Mouse (Mus musculus): ENCODE results near the gene Trmt10a. TPM values are rescaled to one million over a fixed set of nuclear protein-coding genes. Genes with fewer than 3 reads are reported as not detected.

The Trmt10a gene
- 16.2 and 16.5 TPM in 2 replicates for total RNA-seq (2012; rRNA removed)

- H3K36me3 ChIP-seq (ENCODE audit: control insufficient read depth, insufficient read depth, low read length, poor library complexity, severe bottlenecking) = peaks cover 3% of the 10 kb centered on the region; the same call in 1 of the 2 replicates
- TF ChIP-seq ZC3H11A (IDR thresholded peaks at IDR 0.05; ENCODE audit: borderline replicate concordance, low read depth, low read length) (peak; percentile 1; the same call in 1 of the 2 replicates), ZNF384 (IDR thresholded peaks at IDR 0.05; ENCODE audit: low read depth, low read length) (no peak), MAFK (IDR thresholded peaks at IDR 0.05; ENCODE audit: insufficient read depth, low read depth, low read length) (no peak), CHD2 (IDR thresholded peaks at IDR 0.05; ENCODE audit: low read depth, low read length) (peak; percentile 78; the same call in 1 of the 2 replicates), HCFC1 (IDR thresholded peaks at IDR 0.05; ENCODE audit: borderline replicate concordance, insufficient read depth, low read length) (peak; percentile 93)
- H3K4me1 ChIP-seq (ENCODE audit: control insufficient read depth in 2 of 2, insufficient read depth in 2 of 2, low read length in 2 of 2, poor library complexity in 1 of 2) = peaks cover 0 to 2% of the 10 kb centered on the region in 2 experiments; a peak in 1 of 4 replicates
- H3K27ac ChIP-seq (ENCODE audit: insufficient read depth, low read depth, low read length, poor library complexity, severe bottlenecking) = peak within 1 kb of the TSS; percentile 100
- no peaks in the 10 kb centered on the region for H3K9me3 ChIP-seq (ENCODE audit: control insufficient read depth, insufficient read depth, low read depth, low read length)
- peak within 1 kb of the TSS; percentile 99 for H3K9ac ChIP-seq (ENCODE audit: insufficient read depth, low read depth, low read length, poor library complexity, severe bottlenecking)
- in situ Hi-C loops (cut with MboI; ENCODE audit: low sequenced_read_pairs in 2 of 2, unreplicated experiment in 2 of 2) = loop anchor here (10.0 to 25.0 kb wide), 2 partner anchors 356 to 369 kb away; no protein-coding TSS in a partner anchor
- peak within 1 kb of the TSS; percentile 95 to 99 for H3K4me3 ChIP-seq (ENCODE audit: insufficient read depth in 1 of 2, low read depth in 1 of 2, low read length in 2 of 2, poor library complexity in 1 of 2, severe bottlenecking in 1 of 2)
- DNase-seq (ENCODE audit: low read depth, low spot score) = peak; percentile 99
Measured at GRCm38 (mm10) chr3:138143315-138144059, at the start of gene Trmt10a. Trmt10a (plus strand) TSS chr3:138143448.

GRCm38 (mm10) chr3:138095301-138095700 lies 47.9 kb upstream of the Trmt10a start:
- in situ Hi-C loops (cut with MboI; ENCODE audit: low sequenced_read_pairs in 2 of 2, unreplicated experiment in 2 of 2) = no loop called here
- DNase-seq (ENCODE audit: low read depth, low spot score) = no peak
- Histone ChIP-seq H3K9ac (ENCODE audit: insufficient read depth, low read depth, low read length, poor library complexity, severe bottlenecking) (no peak overlapping the region), H3K4me3 (ENCODE audit: insufficient read depth in 1 of 2, low read depth in 1 of 2, low read length in 2 of 2, poor library complexity in 1 of 2, severe bottlenecking in 1 of 2) (no peak overlapping the region), H3K9me3 (ENCODE audit: control insufficient read depth, insufficient read depth, low read depth, low read length) (no peaks in the 10 kb centered on the region), H3K36me3 (ENCODE audit: control insufficient read depth, insufficient read depth, low read length, poor library complexity, severe bottlenecking) (no peaks in the 10 kb centered on the region), H3K27ac (ENCODE audit: insufficient read depth, low read depth, low read length, poor library complexity, severe bottlenecking) (no peak overlapping the region), H3K4me1 (ENCODE audit: control insufficient read depth in 2 of 2, insufficient read depth in 2 of 2, low read length in 2 of 2, poor library complexity in 1 of 2) (no peaks in the 10 kb centered on the region)
- TF ChIP-seq CHD2 (IDR thresholded peaks at IDR 0.05; ENCODE audit: low read depth, low read length) (no peak), MAFK (IDR thresholded peaks at IDR 0.05; ENCODE audit: insufficient read depth, low read depth, low read length) (no peak), HCFC1 (IDR thresholded peaks at IDR 0.05; ENCODE audit: borderline replicate concordance, insufficient read depth, low read length) (no peak), ZC3H11A (IDR thresholded peaks at IDR 0.05; ENCODE audit: borderline replicate concordance, low read depth, low read length) (no peak), ZNF384 (IDR thresholded peaks at IDR 0.05; ENCODE audit: low read depth, low read length) (no peak)

- no peaks in the 10 kb centered on the region for H3K36me3 ChIP-seq (ENCODE audit: control insufficient read depth, insufficient read depth, low read length, poor library complexity, severe bottlenecking)
- H3K9me3 ChIP-seq (ENCODE audit: control insufficient read depth, insufficient read depth, low read depth, low read length) = no peaks in the 10 kb centered on the region
- H3K27ac ChIP-seq (ENCODE audit: insufficient read depth, low read depth, low read length, poor library complexity, severe bottlenecking) = no peak overlapping the region
- no peaks in the 10 kb centered on the region for H3K4me1 ChIP-seq (ENCODE audit: control insufficient read depth in 2 of 2, insufficient read depth in 2 of 2, low read length in 2 of 2, poor library complexity in 1 of 2)
- no peak overlapping the region for H3K4me3 ChIP-seq (ENCODE audit: insufficient read depth in 1 of 2, low read depth in 1 of 2, low read length in 2 of 2, poor library complexity in 1 of 2, severe bottlenecking in 1 of 2)
- no peak overlapping the region for H3K9ac ChIP-seq (ENCODE audit: insufficient read depth, low read depth, low read length, poor library complexity, severe bottlenecking)
- TF ChIP-seq HCFC1 (IDR thresholded peaks at IDR 0.05; ENCODE audit: borderline replicate concordance, insufficient read depth, low read length) = no peak
- no peak for TF ChIP-seq MAFK (IDR thresholded peaks at IDR 0.05; ENCODE audit: insufficient read depth, low read depth, low read length)
- no peak for TF ChIP-seq ZNF384 (IDR thresholded peaks at IDR 0.05; ENCODE audit: low read depth, low read length)
- no peak for TF ChIP-seq ZC3H11A (IDR thresholded peaks at IDR 0.05; ENCODE audit: borderline replicate concordance, low read depth, low read length)
- TF ChIP-seq CHD2 (IDR thresholded peaks at IDR 0.05; ENCODE audit: low read depth, low read length) = no peak
- no peak for DNase-seq (ENCODE audit: low read depth, low spot score)
- in situ Hi-C loops (cut with MboI; ENCODE audit: low sequenced_read_pairs in 2 of 2, unreplicated experiment in 2 of 2) = no loop called here
Measured at GRCm38 (mm10) chr3:138095718-138096117, 47.5 kb upstream of the Trmt10a start.

GRCm38 (mm10) chr3:138096263-138097028 lies 46.8 kb upstream of the Trmt10a start:
- Histone ChIP-seq H3K9me3 (ENCODE audit: control insufficient read depth, insufficient read depth, low read depth, low read length) (no peaks in the 10 kb centered on the region), H3K9ac (ENCODE audit: insufficient read depth, low read depth, low read length, poor library complexity, severe bottlenecking) (no peak overlapping the region), H3K27ac (ENCODE audit: insufficient read depth, low read depth, low read length, poor library complexity, severe bottlenecking) (no peak overlapping the region), H3K4me3 (ENCODE audit: insufficient read depth in 1 of 2, low read depth in 1 of 2, low read length in 2 of 2, poor library complexity in 1 of 2, severe bottlenecking in 1 of 2) (no peak overlapping the region), H3K4me1 (ENCODE audit: control insufficient read depth in 2 of 2, insufficient read depth in 2 of 2, low read length in 2 of 2, poor library complexity in 1 of 2) (no peaks in the 10 kb centered on the region), H3K36me3 (ENCODE audit: control insufficient read depth, insufficient read depth, low read length, poor library complexity, severe bottlenecking) (no peaks in the 10 kb centered on the region)
- in situ Hi-C loops (cut with MboI; ENCODE audit: low sequenced_read_pairs in 2 of 2, unreplicated experiment in 2 of 2) = no loop called here
- TF ChIP-seq CHD2 (IDR thresholded peaks at IDR 0.05; ENCODE audit: low read depth, low read length) (no peak), ZNF384 (IDR thresholded peaks at IDR 0.05; ENCODE audit: low read depth, low read length) (no peak), MAFK (IDR thresholded peaks at IDR 0.05; ENCODE audit: insufficient read depth, low read depth, low read length) (no peak), HCFC1 (IDR thresholded peaks at IDR 0.05; ENCODE audit: borderline replicate concordance, insufficient read depth, low read length) (no peak), ZC3H11A (IDR thresholded peaks at IDR 0.05; ENCODE audit: borderline replicate concordance, low read depth, low read length) (no peak)
- DNase-seq (ENCODE audit: low read depth, low spot score) = no peak
